Mouse (Mus musculus) cortical plate, adult 2 months (tissue): ENCODE measurements around the gene Zfhx3.

Source experiments
- CTCF ChIP-seq: fragments of 200-500 bp; IDR thresholded peaks from 2 replicates; pipeline ENCODE4 v1.5.1; 2011; ENCODE audit warnings: mild to moderate bottlenecking, control low read depth, low read length; ENCODE audit not compliant: insufficient read depth; ENCODE audit errors: extremely low read depth
- POLR2A ChIP-seq: fragments of 200-500 bp; IDR thresholded peaks from 2 replicates; pipeline ENCODE4 v1.6.1; 2011; ENCODE audit warnings: mild to moderate bottlenecking, low read length, control low read depth; ENCODE audit not compliant: insufficient read depth; ENCODE audit errors: extremely low read depth

DNA sequence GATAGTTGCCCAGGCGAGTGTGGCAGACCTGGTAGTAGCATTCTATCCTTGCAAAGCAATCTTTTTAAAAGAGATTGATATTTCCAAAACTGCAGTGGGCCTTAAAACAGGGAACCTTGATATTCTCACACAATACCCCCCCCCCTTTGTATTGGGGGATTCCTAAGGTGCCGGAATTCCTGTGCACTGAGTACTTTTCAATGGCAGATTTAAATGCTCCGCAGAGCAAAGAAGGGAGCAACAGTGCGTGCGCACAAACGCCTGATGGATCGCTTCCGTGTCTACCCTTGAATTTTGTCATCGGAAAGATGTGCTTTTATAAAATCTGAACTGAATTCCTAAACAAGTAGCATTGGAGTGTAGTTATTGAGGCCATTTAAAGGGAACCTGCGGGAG lies 846.3 kb downstream of the Zfhx3 start:
- TF ChIP-seq CTCF (no peak), POLR2A (no peak)
